Mouse (Mus musculus): ENCODE data around the gene Pdpr.
A peak's percentile ranks its signal among the peaks of the same experiment; 100 is the strongest.
"Not testable (repeated sequence)": the region's sequence is repeated elsewhere in the genome, so short reads cannot be mapped to it uniquely, and the experiment has no call there.

Pdpr gene

GRCm38 (mm10) chr8:111093865-111094718 is at the start of gene Pdpr:
TSS of gene Pdpr (plus strand) at chr8:111094630.
- DNase-seq (ENCODE audit: inconsistent ontology term): peak; percentile 93

GRCm38 (mm10) chr8:111048694-111049093 is 45.7 kb upstream of the Pdpr start:
- DNase-seq (ENCODE audit: inconsistent ontology term): no peak

GRCm38 (mm10) chr8:111049106-111049505 is 45.3 kb upstream of the Pdpr start:
- DNase-seq (ENCODE audit: inconsistent ontology term): no peak

- no peak for DNase-seq (ENCODE audit: inconsistent ontology term)
Measured at GRCm38 (mm10) chr8:111053827-111054518, 40.5 kb upstream of the Pdpr start.

- DNase-seq (ENCODE audit: inconsistent ontology term): no peak
Measured at GRCm38 (mm10) chr8:111055031-111055634, 39.3 kb upstream of the Pdpr start.

GRCm38 (mm10) chr8:111055661-111056060 is 38.8 kb upstream of the Pdpr start:
- no peak for DNase-seq (ENCODE audit: inconsistent ontology term)

GRCm38 (mm10) chr8:111056158-111056663 is 38.2 kb upstream of the Pdpr start, which contains the start of gene Exosc6:
TSS of gene Exosc6 (plus strand) at chr8:111056339.
- DNase-seq (ENCODE audit: inconsistent ontology term): peak; percentile 93

- DNase-seq (ENCODE audit: inconsistent ontology term): peak; percentile 70
Measured at GRCm38 (mm10) chr8:111056691-111057293, 37.6 kb upstream of the Pdpr start.

GRCm38 (mm10) chr8:111058946-111059572 is 35.4 kb upstream of the Pdpr start:
- peak; percentile 85 for DNase-seq (ENCODE audit: inconsistent ontology term)

- peak; percentile 45 for DNase-seq (ENCODE audit: inconsistent ontology term)
Measured at GRCm38 (mm10) chr8:111061688-111062071, 32.8 kb upstream of the Pdpr start.

GRCm38 (mm10) chr8:111062072-111062757 is 32.2 kb upstream of the Pdpr start:
- peak; percentile 90 for DNase-seq (ENCODE audit: inconsistent ontology term)

- DNase-seq (ENCODE audit: inconsistent ontology term): no peak
Measured at GRCm38 (mm10) chr8:111062893-111063292, 31.5 kb upstream of the Pdpr start.

GRCm38 (mm10) chr8:111066308-111066707 is 28.1 kb upstream of the Pdpr start:
- no peak for DNase-seq (ENCODE audit: inconsistent ontology term)

GRCm38 (mm10) chr8:111067439-111067838 is 27.0 kb upstream of the Pdpr start:
- DNase-seq (ENCODE audit: inconsistent ontology term): no peak

GRCm38 (mm10) chr8:111068660-111069059 is 25.8 kb upstream of the Pdpr start:
- DNase-seq (ENCODE audit: inconsistent ontology term): not testable (repeated sequence)

GRCm38 (mm10) chr8:111075926-111076325 is 18.5 kb upstream of the Pdpr start:
- DNase-seq (ENCODE audit: inconsistent ontology term): no peak

- DNase-seq (ENCODE audit: inconsistent ontology term): no peak
Measured at GRCm38 (mm10) chr8:111079461-111079860, 15.0 kb upstream of the Pdpr start.

- no peak for DNase-seq (ENCODE audit: inconsistent ontology term)
Measured at GRCm38 (mm10) chr8:111079861-111080271, 14.6 kb upstream of the Pdpr start.

GRCm38 (mm10) chr8:111081580-111082258 is 12.7 kb upstream of the Pdpr start:
- DNase-seq (ENCODE audit: inconsistent ontology term): peak; percentile 56

- not testable (repeated sequence) for DNase-seq (ENCODE audit: inconsistent ontology term)
Measured at GRCm38 (mm10) chr8:111083936-111084335, 10.5 kb upstream of the Pdpr start.

Measured in Muller cell, postnatal 12 days (primary cell).